Mouse (Mus musculus): ENCODE data around the gene Dapk1. TPM values are rescaled to one million over a fixed set of nuclear protein-coding genes. Genes with fewer than 3 reads are reported as not detected.
A peak's percentile ranks its signal among the peaks of the same experiment; 100 is the strongest.

The Dapk1 gene
- polyA plus RNA-seq, 1 experiment, result 33.2 TPM

- H3K27ac ChIP-seq (ENCODE audit: insufficient read depth, low read depth, low read length), result no peak overlapping the region
- H3K4me3 ChIP-seq (ENCODE audit: insufficient read depth, low read length), result no peak overlapping the region
- TF ChIP-seq CTCF (IDR thresholded peaks at IDR 0.05; ENCODE audit: low read depth, low read length), result no peak
- TF ChIP-seq POLR2A (IDR thresholded peaks at IDR 0.05; ENCODE audit: borderline replicate concordance, low read depth, low read length), result no peak
- H3K4me1 ChIP-seq (ENCODE audit: control insufficient read depth, insufficient read depth, low read length), result no peaks in the 10 kb centered on the region
Measured at GRCm38 (mm10) chr13:60757292-60757691, 155.5 kb downstream of the Dapk1 start.

DNA sequence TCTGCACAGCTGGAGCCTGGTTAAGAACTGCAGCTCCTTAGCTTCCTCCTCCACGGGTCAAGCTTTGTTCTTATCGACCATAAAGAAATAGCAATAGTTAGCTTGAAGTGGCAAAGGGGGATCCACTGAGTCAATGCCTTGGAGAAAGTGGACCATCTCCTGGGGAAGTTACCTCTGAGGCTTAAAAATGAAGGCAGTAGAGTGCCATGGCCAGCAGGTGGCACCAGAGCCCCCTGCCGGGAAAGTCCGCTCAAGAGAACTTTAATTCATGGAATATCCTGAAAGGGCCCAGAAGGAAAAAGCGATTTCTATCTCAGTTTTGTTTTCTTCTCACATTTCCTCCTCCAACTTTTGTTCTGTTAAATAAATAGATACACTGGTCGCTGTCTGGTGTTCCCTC lies 157.4 kb downstream of the Dapk1 start:
- Histone ChIP-seq H3K4me1 (ENCODE audit: control insufficient read depth, insufficient read depth, low read length) (no peaks in the 10 kb centered on the region), H3K27ac (ENCODE audit: insufficient read depth, low read depth, low read length) (no peak overlapping the region), H3K4me3 (ENCODE audit: insufficient read depth, low read length) (no peak overlapping the region)
- TF ChIP-seq POLR2A (IDR thresholded peaks at IDR 0.05; ENCODE audit: borderline replicate concordance, low read depth, low read length), result no peak
- peak; percentile 93 for TF ChIP-seq CTCF (IDR thresholded peaks at IDR 0.05; ENCODE audit: low read depth, low read length)

DNA sequence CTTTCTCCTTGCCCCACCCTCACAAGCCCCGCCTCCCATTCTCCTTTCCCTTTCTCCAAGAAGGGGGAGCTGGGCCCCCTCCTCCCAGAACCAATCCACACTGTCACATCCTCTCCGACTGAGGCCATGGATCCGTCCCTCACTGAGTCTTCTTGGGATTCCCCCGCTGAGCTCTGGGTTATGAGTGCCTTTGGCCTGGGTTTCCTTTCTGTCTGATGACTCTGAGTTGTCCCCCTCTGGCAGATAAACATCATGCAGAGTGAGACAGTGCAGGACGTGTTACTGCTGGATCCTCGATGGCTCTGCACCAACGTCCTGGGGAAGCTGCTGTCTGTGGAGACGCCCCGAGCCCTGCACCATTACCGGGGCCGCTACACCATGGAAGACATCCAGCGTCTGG lies 158.6 kb downstream of the Dapk1 start:
- Histone ChIP-seq H3K27ac (ENCODE audit: insufficient read depth, low read depth, low read length) (no peak overlapping the region), H3K4me3 (ENCODE audit: insufficient read depth, low read length) (no peak overlapping the region), H3K4me1 (ENCODE audit: control insufficient read depth, insufficient read depth, low read length) (no peaks in the 10 kb centered on the region)
- TF ChIP-seq CTCF (IDR thresholded peaks at IDR 0.05; ENCODE audit: low read depth, low read length) (no peak), POLR2A (IDR thresholded peaks at IDR 0.05; ENCODE audit: borderline replicate concordance, low read depth, low read length) (no peak)

- TF ChIP-seq POLR2A (IDR thresholded peaks at IDR 0.05; ENCODE audit: borderline replicate concordance, low read depth, low read length), result no peak
- TF ChIP-seq CTCF (IDR thresholded peaks at IDR 0.05; ENCODE audit: low read depth, low read length), result no peak
- Histone ChIP-seq H3K27ac (ENCODE audit: insufficient read depth, low read depth, low read length) (no peak overlapping the region), H3K4me3 (ENCODE audit: insufficient read depth, low read length) (no peak overlapping the region), H3K4me1 (ENCODE audit: control insufficient read depth, insufficient read depth, low read length) (no peaks in the 10 kb centered on the region)
Measured at GRCm38 (mm10) chr13:60761161-60761560, 159.4 kb downstream of the Dapk1 start.

DNA sequence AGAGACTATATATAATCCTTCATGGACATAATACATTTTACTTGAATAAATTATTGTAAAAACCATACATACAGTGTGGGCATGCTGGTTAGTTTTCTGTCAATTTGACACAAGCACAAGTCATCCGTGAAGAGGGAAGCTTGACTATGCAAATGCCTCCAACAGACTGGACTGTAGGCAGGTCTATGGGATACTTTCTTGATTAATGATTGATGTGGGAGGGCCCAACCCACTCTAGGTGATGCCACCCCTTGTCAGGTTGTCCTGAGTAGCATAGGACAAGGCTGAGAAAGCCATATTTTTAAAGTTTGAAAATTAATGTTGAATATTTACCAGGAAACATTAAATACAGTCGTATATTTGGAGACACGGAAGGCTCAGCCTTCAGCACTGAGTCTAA lies 178.8 kb downstream of the Dapk1 start:
- TF ChIP-seq POLR2A (IDR thresholded peaks at IDR 0.05; ENCODE audit: borderline replicate concordance, low read depth, low read length) (no peak), CTCF (IDR thresholded peaks at IDR 0.05; ENCODE audit: low read depth, low read length) (no peak)
- Histone ChIP-seq H3K4me3 (ENCODE audit: insufficient read depth, low read length) (no peak overlapping the region), H3K4me1 (ENCODE audit: control insufficient read depth, insufficient read depth, low read length) (no peaks in the 10 kb centered on the region), H3K27ac (ENCODE audit: insufficient read depth, low read depth, low read length) (no peak overlapping the region)

DNA sequence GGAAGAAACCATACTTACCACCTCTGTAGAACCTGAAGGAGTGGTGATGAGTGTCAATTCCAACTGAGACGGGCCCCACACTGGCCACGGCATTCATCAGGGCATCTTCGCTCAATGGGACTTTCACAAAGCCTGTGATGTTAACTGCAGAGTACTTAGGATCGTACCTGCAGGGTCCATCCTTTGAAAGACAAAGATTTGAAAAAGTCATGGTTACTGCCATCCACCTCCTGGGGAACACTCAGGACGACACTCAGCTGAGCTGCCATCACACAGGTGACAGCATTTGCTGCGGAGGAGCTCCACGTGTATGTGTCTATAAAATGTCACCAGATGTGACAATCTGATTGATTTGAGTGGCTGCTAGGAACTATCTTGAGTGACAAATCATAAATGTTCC lies 181.6 kb downstream of the Dapk1 start:
- Histone ChIP-seq H3K4me3 (ENCODE audit: insufficient read depth, low read length) (no peak overlapping the region), H3K4me1 (ENCODE audit: control insufficient read depth, insufficient read depth, low read length) (no peaks in the 10 kb centered on the region), H3K27ac (ENCODE audit: insufficient read depth, low read depth, low read length) (no peak overlapping the region)
- TF ChIP-seq POLR2A (IDR thresholded peaks at IDR 0.05; ENCODE audit: borderline replicate concordance, low read depth, low read length), result no peak
- no peak for TF ChIP-seq CTCF (IDR thresholded peaks at IDR 0.05; ENCODE audit: low read depth, low read length)

DNA sequence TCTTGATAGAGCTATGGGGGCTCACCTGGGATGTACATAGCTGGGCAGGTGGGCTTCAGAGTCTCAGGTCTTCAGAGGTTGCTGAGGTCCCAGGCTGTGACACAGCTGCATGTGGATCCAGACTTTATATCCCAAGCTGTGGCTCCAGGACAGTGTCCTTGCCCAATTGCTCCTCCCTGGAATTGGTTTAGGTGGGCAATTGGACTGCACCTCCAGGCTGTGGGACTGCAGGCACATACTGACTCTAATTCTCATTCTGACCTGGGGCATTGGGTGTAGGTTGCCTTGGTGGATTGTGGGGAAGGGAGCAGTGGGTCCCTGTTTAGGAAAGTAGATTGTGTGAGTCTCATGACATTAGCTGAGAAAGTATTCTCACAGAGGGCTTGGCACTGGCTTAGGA lies 184.5 kb downstream of the Dapk1 start, which contains the start of gene BC051665:
Gene BC051665, minus strand, starts transcription at position 101 of the 400 bp plus-strand sequence.
- Histone ChIP-seq H3K27ac (ENCODE audit: insufficient read depth, low read depth, low read length) (no peak within 1 kb of the TSS), H3K4me1 (ENCODE audit: control insufficient read depth, insufficient read depth, low read length) (no peaks in the 10 kb centered on the region), H3K4me3 (ENCODE audit: insufficient read depth, low read length) (no peak within 1 kb of the TSS)
- no peak for TF ChIP-seq POLR2A (IDR thresholded peaks at IDR 0.05; ENCODE audit: borderline replicate concordance, low read depth, low read length)
- no peak for TF ChIP-seq CTCF (IDR thresholded peaks at IDR 0.05; ENCODE audit: low read depth, low read length)

DNA sequence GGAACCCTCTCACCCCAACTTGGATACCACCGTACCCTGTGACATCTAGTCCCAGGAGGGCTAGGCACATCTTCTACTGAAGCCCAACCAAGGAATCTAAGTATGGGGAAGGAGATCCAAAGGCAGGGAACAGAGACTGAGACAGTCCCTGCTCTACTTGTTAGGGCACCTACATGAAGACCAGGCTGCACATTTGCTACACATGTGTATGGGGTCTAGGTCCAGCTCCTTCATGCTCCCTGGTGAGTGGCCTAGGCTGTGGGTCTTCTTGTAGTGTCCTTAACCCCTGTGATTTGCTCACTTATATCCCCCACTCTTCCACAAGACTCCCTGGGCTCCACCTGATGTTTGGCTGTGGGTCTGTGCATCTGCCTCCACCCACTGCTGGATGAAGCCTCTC lies 187.7 kb downstream of the Dapk1 start:
- H3K27ac ChIP-seq (ENCODE audit: insufficient read depth, low read depth, low read length), result no peak overlapping the region
- H3K4me1 ChIP-seq (ENCODE audit: control insufficient read depth, insufficient read depth, low read length), result no peaks in the 10 kb centered on the region
- TF ChIP-seq CTCF (IDR thresholded peaks at IDR 0.05; ENCODE audit: low read depth, low read length) (no peak), POLR2A (IDR thresholded peaks at IDR 0.05; ENCODE audit: borderline replicate concordance, low read depth, low read length) (no peak)
- H3K4me3 ChIP-seq (ENCODE audit: insufficient read depth, low read length), result no peak overlapping the region

DNA sequence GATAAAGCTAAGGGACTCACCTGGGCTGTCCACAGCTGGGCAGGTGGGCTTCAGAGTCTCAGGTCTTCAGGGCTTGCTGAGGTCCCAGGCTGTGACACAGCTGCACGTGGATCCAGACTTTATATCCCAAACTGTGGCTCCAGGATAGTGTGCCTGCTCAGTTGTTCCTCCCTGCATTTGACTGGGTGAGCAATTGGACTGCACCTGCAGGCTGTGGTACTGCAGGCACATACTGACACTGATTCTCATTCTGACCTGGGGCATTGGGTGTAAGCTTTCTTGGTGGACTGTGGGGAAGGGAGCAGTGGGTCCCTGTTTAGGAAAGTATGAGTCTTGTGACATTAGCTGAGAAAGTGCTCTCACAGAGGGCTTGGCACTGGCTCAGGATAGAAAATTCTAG lies 201.0 kb downstream of the Dapk1 start, which contains the start of gene Ctsll3:
Gene Ctsll3, minus strand, starts transcription at position 101 of the 400 bp plus-strand sequence.
- H3K4me3 ChIP-seq (ENCODE audit: insufficient read depth, low read length), result no peak within 1 kb of the TSS
- no peak within 1 kb of the TSS for H3K27ac ChIP-seq (ENCODE audit: insufficient read depth, low read depth, low read length)
- no peaks in the 10 kb centered on the region for H3K4me1 ChIP-seq (ENCODE audit: control insufficient read depth, insufficient read depth, low read length)
- no peak for TF ChIP-seq CTCF (IDR thresholded peaks at IDR 0.05; ENCODE audit: low read depth, low read length)
- TF ChIP-seq POLR2A (IDR thresholded peaks at IDR 0.05; ENCODE audit: borderline replicate concordance, low read depth, low read length), result no peak

GRCm38 (mm10) chr13:60809690-60810089 lies 207.9 kb downstream of the Dapk1 start:
- Histone ChIP-seq H3K4me1 (ENCODE audit: control insufficient read depth, insufficient read depth, low read length) (no peaks in the 10 kb centered on the region), H3K27ac (ENCODE audit: insufficient read depth, low read depth, low read length) (no peak overlapping the region), H3K4me3 (ENCODE audit: insufficient read depth, low read length) (no peak overlapping the region)
- TF ChIP-seq POLR2A (IDR thresholded peaks at IDR 0.05; ENCODE audit: borderline replicate concordance, low read depth, low read length), result no peak
- TF ChIP-seq CTCF (IDR thresholded peaks at IDR 0.05; ENCODE audit: low read depth, low read length), result no peak

GRCm38 (mm10) chr13:60812768-60813167 lies 211.0 kb downstream of the Dapk1 start:
- H3K27ac ChIP-seq (ENCODE audit: insufficient read depth, low read depth, low read length), result no peak overlapping the region
- H3K4me1 ChIP-seq (ENCODE audit: control insufficient read depth, insufficient read depth, low read length), result no peaks in the 10 kb centered on the region
- H3K4me3 ChIP-seq (ENCODE audit: insufficient read depth, low read length), result no peak overlapping the region
- TF ChIP-seq CTCF (IDR thresholded peaks at IDR 0.05; ENCODE audit: low read depth, low read length) (no peak), POLR2A (IDR thresholded peaks at IDR 0.05; ENCODE audit: borderline replicate concordance, low read depth, low read length) (no peak)

Other genes with a start within 250 kb of the Dapk1 start
- gene BC051665, start 184.4 kb downstream of the Dapk1 start, polyA plus RNA-seq (2012; ENCODE audit: insufficient read depth, insufficient read length, missing spikeins), result not detected in 2 replicates
- gene Ctsll3, start 200.9 kb downstream of the Dapk1 start, polyA plus RNA-seq (2012; ENCODE audit: insufficient read depth, insufficient read length, missing spikeins), result not detected in 2 replicates